Mouse (Mus musculus) embryonic facial prominence, embryonic 11.5 days (tissue): Measurements from ENCODE around the gene Naa15. TPM values are rescaled to one million over a fixed set of nuclear protein-coding genes. Genes with fewer than 3 reads are reported as not detected.

Source experiments
- ATAC-seq: fragments of 200-750 bp; cut with Nextera tagmentation; replicated peaks from 2 replicates; pipeline ENCODE4 v1.8.0; 2017; ENCODE audit warnings: low read depth; ENCODE audit not compliant: insufficient number of reproducible peaks, low FRiP score, low TSS enrichment
- DNase-seq: peaks from one replicate; pipeline ENCODE4 v3.0.0-alpha.2; 2015; ENCODE audit warnings: low spot score
- H3K27ac ChIP-seq: fragments of 300-500 bp; sonication (generic); replicated peaks from 2 replicates; pipeline ENCODE4 v1.5.1; 2014; ENCODE audit warnings: mild to moderate bottlenecking, low read depth, low read length, control low read depth
- H3K27me3 ChIP-seq: fragments of 300-500 bp; sonication (generic); 2 replicates; pipeline ENCODE4 v1.6.1; 2014; ENCODE audit warnings: mild to moderate bottlenecking, low read length, moderate library complexity, mixed read lengths; ENCODE audit not compliant: control insufficient read depth, insufficient read depth
- H3K36me3 ChIP-seq: fragments of 300-500 bp; sonication (generic); replicated peaks from 2 replicates; pipeline ENCODE4 v1.6.1; 2014; ENCODE audit warnings: low read depth, mild to moderate bottlenecking, low read length, moderate library complexity, mixed read lengths; ENCODE audit not compliant: control insufficient read depth, insufficient read depth
- H3K4me1 ChIP-seq: fragments of 300-500 bp; sonication (generic); 2 replicates; pipeline ENCODE4 v1.6.1; 2014; ENCODE audit warnings: low read length, mixed read lengths; ENCODE audit not compliant: control insufficient read depth, insufficient read depth
- H3K4me2 ChIP-seq: fragments of 300-500 bp; sonication (generic); 2 replicates; pipeline ENCODE4 v1.6.1; 2014; ENCODE audit warnings: low read depth, mild to moderate bottlenecking, control low read depth, low read length, moderate library complexity
- H3K4me3 ChIP-seq: fragments of 300-500 bp; sonication (generic); 2 replicates; pipeline ENCODE4 v1.5.1; 2014; ENCODE audit warnings: low read depth, low read length, control low read depth
- H3K9ac ChIP-seq: fragments of 300-500 bp; sonication (generic); replicated peaks from 2 replicates; pipeline ENCODE4 v1.6.1; 2014; ENCODE audit warnings: mild to moderate bottlenecking, control low read depth, low read length
- H3K9me3 ChIP-seq: fragments of 300-500 bp; sonication (generic); replicated peaks from 2 replicates; pipeline ENCODE4 v1.6.1; 2016; ENCODE audit warnings: mild to moderate bottlenecking, low read length, inconsistent platforms, mixed read lengths; ENCODE audit not compliant: control insufficient read depth
- WGBS: fragments of 180-500 bp; shearing (Covaris S2); extraction: QIAGEN DNeasy Blood & Tissue Kit; methylation state at CpG from one replicate; pipeline ENCODE4 v1.1.7; 2014; 5-methylcytosine and 5-hydroxymethylcytosine counted together
- polyA plus RNA-seq: library from polyadenylated mRNA; unstranded; fragments of >200 nt; fragmentation: Nextera tagmentation; extraction: Ambion mirVana; gene quantifications from 2 replicates; pipeline ENCODE4 v1.2.1, GENCODE M21; 2014

Gene Naa15
- polyA plus RNA-seq = 49.1 and 54.9 TPM in 2 replicates

DNA sequence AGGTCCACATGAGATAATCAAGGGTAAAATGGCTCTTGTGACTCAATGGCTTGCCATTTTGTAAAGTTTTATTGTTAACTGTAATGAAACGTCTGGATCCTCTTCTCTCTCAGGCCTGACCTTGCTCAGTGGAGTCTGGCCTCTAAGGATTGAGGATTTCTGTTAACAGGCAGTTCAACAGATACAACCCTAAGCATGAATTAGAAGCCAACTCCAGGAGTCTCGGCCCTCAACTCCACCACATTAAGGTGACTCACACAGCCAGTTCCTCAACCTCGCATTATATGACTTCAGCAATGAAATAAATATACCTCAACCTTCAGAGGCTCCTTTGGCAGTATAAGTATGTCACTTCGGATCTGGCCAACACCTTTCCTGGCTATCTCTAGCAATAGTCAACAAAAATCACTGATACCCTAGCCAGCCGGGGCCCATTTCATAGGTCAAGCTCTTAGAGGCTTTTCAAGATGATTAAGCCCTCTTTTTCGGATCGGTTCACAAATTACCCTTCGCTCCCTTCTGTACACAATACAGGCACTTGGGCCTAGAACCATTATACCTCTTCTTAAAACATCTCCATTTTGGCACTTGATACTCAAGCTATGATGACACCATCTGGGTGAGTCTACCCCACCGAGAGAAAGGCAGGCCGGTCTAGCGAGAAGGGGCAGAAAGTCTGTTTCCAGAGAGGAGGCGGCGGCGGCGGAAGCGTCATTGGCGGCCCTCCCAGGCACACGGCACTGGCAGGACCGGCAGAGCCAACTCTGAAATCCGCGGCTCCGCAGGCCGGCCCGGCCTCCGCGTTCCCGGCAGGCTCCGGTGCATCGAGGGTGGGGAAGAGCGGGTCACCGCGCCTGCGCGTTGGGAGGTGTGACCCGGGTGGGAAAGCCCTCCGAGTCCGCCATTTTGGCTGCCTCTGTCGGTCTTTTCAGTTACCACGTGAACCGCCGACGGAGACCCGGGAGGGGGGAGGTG, at the start of gene Naa15:
TSS of gene Naa15 (plus strand) at position 51 of the 975 bp plus-strand sequence.
- ATAC-seq = peak; percentile 88
- no peaks in the 10 kb centered on the region for H3K27me3 ChIP-seq
- H3K36me3 ChIP-seq = no peaks in the 10 kb centered on the region
- no peaks in the 10 kb centered on the region for H3K9me3 ChIP-seq
- peak within 1 kb of the TSS; percentile 100 for H3K4me3 ChIP-seq
- 4% methylated on average over 43 of the region's 43 CpGs for WGBS
- DNase-seq = peak; percentile 96
- H3K9ac ChIP-seq = peak within 1 kb of the TSS; percentile 99
- peak within 1 kb of the TSS; percentile 86 for H3K27ac ChIP-seq
- H3K4me2 ChIP-seq = peak within 1 kb of the TSS; percentile 67
- no peaks in the 10 kb centered on the region for H3K4me1 ChIP-seq

- Histone ChIP-seq H3K27ac (no peak overlapping the region), H3K36me3 (no peaks in the 10 kb centered on the region), H3K9me3 (no peaks in the 10 kb centered on the region), H3K9ac (no peak overlapping the region), H3K4me1 (no peaks in the 10 kb centered on the region), H3K4me2 (peak overlapping the region; percentile 55; the same call in 1 of the 2 replicates), H3K4me3 (peak overlapping the region; percentile 35), H3K27me3 (no peaks in the 10 kb centered on the region)
- no peak for ATAC-seq
- WGBS = 9% methylated on average over 3 of the region's 3 CpGs
- DNase-seq = no peak
These were observed 49.4 kb upstream of the Naa15 start for GRCm38 (mm10) chr3:51365517-51365882.

DNA sequence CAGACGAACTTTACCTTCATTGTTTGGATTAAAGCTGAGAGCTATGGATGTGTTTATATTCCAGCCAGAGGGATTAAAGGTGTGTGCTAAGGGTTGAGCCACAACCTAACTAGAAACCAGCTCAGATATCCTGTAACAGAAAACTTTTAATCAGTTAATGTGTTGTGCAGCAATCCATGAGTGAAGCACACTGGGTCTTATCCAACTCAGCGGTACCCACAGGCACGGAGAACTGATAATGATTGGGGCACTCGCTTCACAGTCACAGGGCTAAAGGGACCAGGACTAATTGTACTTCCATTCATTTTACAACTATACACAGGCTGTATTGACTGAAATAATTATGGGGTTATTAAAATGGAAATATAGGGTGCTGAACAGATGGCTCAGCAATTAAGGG, 48.0 kb upstream of the Naa15 start:
- 61% methylated on average over 4 of the region's 4 CpGs for WGBS
- ATAC-seq = no peak

GRCm38 (mm10) chr3:51368011-51368410, 46.9 kb upstream of the Naa15 start:
- H3K9ac ChIP-seq = no peak overlapping the region
- DNase-seq (no peak), ATAC-seq (no peak)
- no peaks in the 10 kb centered on the region for H3K36me3 ChIP-seq
- H3K4me1 ChIP-seq = no peaks in the 10 kb centered on the region
- H3K9me3 ChIP-seq = no peaks in the 10 kb centered on the region
- H3K27ac ChIP-seq = no peak overlapping the region
- H3K4me3 ChIP-seq = no peak overlapping the region
- no peaks in the 10 kb centered on the region for H3K27me3 ChIP-seq
- WGBS = 76% methylated on average over 4 of the region's 4 CpGs
- no peak overlapping the region for H3K4me2 ChIP-seq

More for the DNA sequence above, 48.0 kb upstream of the Naa15 start:
- no peaks in the 10 kb centered on the region for H3K9me3 ChIP-seq
- no peak for DNase-seq
- no peak overlapping the region for H3K4me3 ChIP-seq
- H3K27ac ChIP-seq = no peak overlapping the region
- no peaks in the 10 kb centered on the region for H3K4me1 ChIP-seq
- H3K27me3 ChIP-seq = no peaks in the 10 kb centered on the region
- H3K9ac ChIP-seq = no peak overlapping the region
- no peak overlapping the region for H3K4me2 ChIP-seq
- H3K36me3 ChIP-seq = no peaks in the 10 kb centered on the region

DNA sequence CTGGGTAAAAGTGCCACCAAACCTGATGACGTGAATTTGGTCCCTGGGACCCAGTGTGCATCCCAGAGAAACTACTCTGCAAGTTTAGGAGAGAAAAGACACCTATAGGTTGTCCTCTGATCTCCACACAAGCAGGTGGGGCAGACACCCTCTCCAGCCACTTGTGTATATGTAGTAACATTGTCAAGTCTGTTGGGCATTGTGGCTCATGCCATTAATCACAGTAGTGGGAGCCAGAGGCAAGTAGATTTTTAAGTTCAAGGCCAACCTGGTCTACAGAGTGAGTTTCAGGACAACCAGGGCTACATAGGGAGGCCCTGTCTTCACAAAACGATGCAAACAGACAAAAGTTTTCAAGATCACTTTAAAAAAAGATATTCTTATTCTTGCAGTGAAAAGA, 43.1 kb upstream of the Naa15 start:
- H3K27me3 ChIP-seq = no peaks in the 10 kb centered on the region
- no peaks in the 10 kb centered on the region for H3K36me3 ChIP-seq
- ATAC-seq (no peak), DNase-seq (no peak)
- H3K4me1 ChIP-seq = no peaks in the 10 kb centered on the region
- no peak overlapping the region for H3K9ac ChIP-seq
- no peaks in the 10 kb centered on the region for H3K9me3 ChIP-seq
- 68% methylated on average over 2 of the region's 2 CpGs for WGBS
- H3K4me2 ChIP-seq = no peak overlapping the region
- no peak overlapping the region for H3K4me3 ChIP-seq
- H3K27ac ChIP-seq = no peak overlapping the region

DNA sequence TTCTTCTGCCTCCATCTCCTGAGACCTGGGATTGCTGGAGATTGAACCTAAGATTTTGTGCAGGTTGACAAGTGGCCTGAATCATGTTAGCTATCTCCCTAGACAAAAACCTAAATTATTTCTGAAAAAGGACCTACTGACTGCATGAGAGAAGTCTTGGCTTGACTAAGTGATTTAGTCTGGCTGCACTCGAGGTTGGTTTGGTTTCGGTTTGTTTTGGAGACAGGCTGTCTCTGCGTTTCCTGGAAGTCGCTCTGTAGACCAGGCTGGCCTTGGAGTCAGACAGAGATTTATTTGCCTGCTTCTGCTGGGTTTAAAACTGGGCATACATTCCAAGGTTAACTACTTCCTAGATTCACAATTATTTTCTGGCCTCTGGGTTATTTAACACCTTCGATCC, 42.1 kb upstream of the Naa15 start:
- 75% methylated on average over 5 of the region's 5 CpGs for WGBS
- ATAC-seq (no peak), DNase-seq (no peak)
- no peaks in the 10 kb centered on the region for H3K4me1 ChIP-seq
- H3K27ac ChIP-seq = no peak overlapping the region
- H3K27me3 ChIP-seq = no peaks in the 10 kb centered on the region
- no peak overlapping the region for H3K4me3 ChIP-seq
- no peaks in the 10 kb centered on the region for H3K9me3 ChIP-seq
- no peak overlapping the region for H3K9ac ChIP-seq
- no peaks in the 10 kb centered on the region for H3K36me3 ChIP-seq
- H3K4me2 ChIP-seq = no peak overlapping the region

DNA sequence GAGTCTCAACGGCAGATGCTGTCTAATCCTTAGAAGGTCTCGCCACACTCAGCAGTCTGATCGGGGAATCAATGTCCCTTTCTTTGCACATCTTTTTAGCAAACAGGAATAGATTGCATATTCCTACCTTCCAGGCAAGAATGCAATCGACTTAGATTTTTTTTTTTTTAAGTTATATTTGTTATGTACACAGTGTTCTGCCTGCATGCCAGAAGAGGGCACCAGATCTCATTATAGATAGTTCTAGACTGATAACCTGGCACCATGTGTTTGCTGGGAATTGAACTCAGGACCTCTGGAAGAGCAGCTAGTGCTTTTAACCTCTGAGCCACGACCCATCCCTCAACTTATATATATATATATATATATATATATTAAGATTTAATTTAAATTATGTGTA, 41.4 kb upstream of the Naa15 start:
- Histone ChIP-seq H3K4me1 (no peaks in the 10 kb centered on the region), H3K9me3 (no peaks in the 10 kb centered on the region), H3K4me2 (no peak overlapping the region), H3K36me3 (no peaks in the 10 kb centered on the region), H3K4me3 (no peak overlapping the region), H3K27me3 (no peaks in the 10 kb centered on the region), H3K9ac (no peak overlapping the region), H3K27ac (no peak overlapping the region)
- DNase-seq (no peak), ATAC-seq (no peak)
- 71% methylated on average over 5 of the region's 5 CpGs for WGBS
